Mouse (Mus musculus): Measurements from ENCODE around the gene Hoxd4.

GRCm38 (mm10) chr2:74666411-74666810, 45.3 kb upstream of the Hoxd4 start:
- TF ChIP-seq CTCF (IDR thresholded peaks at IDR 0.05; ENCODE audit: control insufficient read depth, insufficient read depth, insufficient read length) (no peak), MAX (IDR thresholded peaks at IDR 0.05) (no peak)

All from C2C12 (cell line).